Mouse (Mus musculus) E14TG2a.4 (cell line): ENCODE results near the gene Fubp1.

Experiments
- CTCF ChIP-seq: conservative IDR thresholded peaks from 2 replicates; pipeline ENCODE4 v1.5.1; 2014; ENCODE audit warnings: low read length
- POU5F1 ChIP-seq: IDR thresholded peaks from 2 replicates; pipeline ENCODE4 v1.6.1; 2014; ENCODE audit warnings: low read length, borderline replicate concordance

GRCm38 (mm10) chr3:152178816-152179215 is 31.4 kb upstream of the Fubp1 start:
- TF ChIP-seq CTCF (no peak), POU5F1 (no peak)
